Mouse (Mus musculus): ENCODE data around the gene Rex1bd.

GRCm38 (mm10) chr8:70517940-70518643, 11.5 kb upstream of the Rex1bd start:
- TF ChIP-seq GATA1 (IDR thresholded peaks at IDR 0.05; ENCODE audit: low read length) (no peak), TAL1 (IDR thresholded peaks at IDR 0.05; ENCODE audit: low read length) (no peak)

All from erythroblast, embryonic 14.5 days (primary cell).